Mouse (Mus musculus): ENCODE measurements around the gene Iba57. TPM values are rescaled to one million over a fixed set of nuclear protein-coding genes. Genes with fewer than 3 reads are reported as not detected.

The Iba57 gene
- polyA plus RNA-seq, 1 experiment from 2014 or later: 5.4 TPM

- WGBS: 6% methylated on average over 16 of the region's 16 CpGs
- Histone ChIP-seq H3K27ac (replicated peaks) (peak within 1 kb of the TSS; percentile 85), H3K36me3 (peaks cover 3% of the 10 kb centered on the region; the same call in 1 of the 2 replicates), H3K9me3 (replicated peaks) (no peaks in the 10 kb centered on the region), H3K4me1 (peaks cover 17% of the 10 kb centered on the region), H3K4me3 (peak within 1 kb of the TSS; percentile 76), H3K27me3 (ENCODE audit: low read depth, poor library complexity, severe bottlenecking) (no peaks in the 10 kb centered on the region; the same call in 1 of the 2 replicates)
- no peak for DNase-seq (ENCODE audit: low spot score)
Measured at GRCm38 (mm10) chr11:59192059-59192386, 28.5 kb upstream of the Iba57 start, which contains the start of gene Guk1. TSS of gene Guk1 (minus strand) at chr11:59192212.

- peak overlapping the region; percentile 85 for H3K27ac ChIP-seq (replicated peaks)
- WGBS: under 1% methylated on average over 59 of the region's 59 CpGs
- peak; percentile 88 for DNase-seq (ENCODE audit: low spot score)
- H3K4me1 ChIP-seq: peaks cover 17% of the 10 kb centered on the region
- peak overlapping the region; percentile 76 for H3K4me3 ChIP-seq
- H3K36me3 ChIP-seq: peaks cover 9% of the 10 kb centered on the region; the same call in 1 of the 2 replicates
- no peaks in the 10 kb centered on the region for H3K9me3 ChIP-seq (replicated peaks)
- no peaks in the 10 kb centered on the region; the same call in 1 of the 2 replicates for H3K27me3 ChIP-seq (ENCODE audit: low read depth, poor library complexity, severe bottlenecking)
Measured at GRCm38 (mm10) chr11:59191231-59192058, 27.9 kb upstream of the Iba57 start.

DNA sequence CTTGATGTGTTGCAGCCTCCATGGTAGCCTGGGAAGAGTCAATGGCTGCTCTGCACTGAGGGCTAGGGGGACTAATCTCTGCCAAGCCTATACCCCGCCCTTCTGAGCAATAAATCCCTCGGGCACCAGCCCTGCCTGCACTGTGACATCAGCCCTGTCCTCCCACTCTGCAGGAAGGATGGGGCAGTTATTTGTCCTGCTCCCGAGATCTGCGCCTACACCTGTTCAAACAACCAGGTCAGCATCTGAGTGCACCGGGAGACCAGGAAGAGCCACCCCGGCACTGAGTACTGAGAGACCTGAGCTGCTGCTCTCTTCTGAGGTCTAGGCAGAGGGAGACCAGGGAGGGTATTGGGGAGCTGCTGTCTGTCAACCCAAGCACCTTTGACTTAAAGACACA is 24.2 kb upstream of the Iba57 start:
- no peak for DNase-seq (ENCODE audit: low spot score)
- Histone ChIP-seq H3K4me3 (no peak overlapping the region), H3K4me1 (peaks cover 24% of the 10 kb centered on the region), H3K36me3 (peaks cover 45% of the 10 kb centered on the region), H3K27ac (replicated peaks) (no peak overlapping the region), H3K9me3 (replicated peaks) (no peaks in the 10 kb centered on the region), H3K27me3 (ENCODE audit: low read depth, poor library complexity, severe bottlenecking) (no peaks in the 10 kb centered on the region)
- WGBS: 86% methylated on average over 6 of the region's 6 CpGs

DNA sequence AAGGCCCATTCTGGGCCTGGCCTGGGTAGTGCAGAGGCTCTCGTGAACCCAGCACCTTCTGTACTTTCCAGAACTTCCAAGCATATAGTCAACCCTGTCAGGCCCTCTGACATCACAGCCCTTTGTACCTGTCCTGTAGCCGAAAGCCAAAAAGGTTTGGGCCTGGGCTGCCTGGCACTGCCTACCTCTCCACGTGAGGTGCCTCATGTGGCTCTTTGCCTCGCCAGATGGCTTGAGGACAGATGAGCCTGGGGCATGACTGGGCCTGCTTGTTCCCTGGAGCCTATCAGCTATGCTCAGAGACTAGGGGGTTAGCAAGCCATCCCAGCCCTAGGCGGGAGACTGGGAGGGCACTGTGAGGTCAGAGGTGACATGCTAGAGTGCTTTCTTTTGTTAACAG is 22.0 kb upstream of the Iba57 start:
- WGBS: 85% methylated on average over 5 of the region's 5 CpGs
- no peak overlapping the region for H3K4me3 ChIP-seq
- no peak overlapping the region for H3K27ac ChIP-seq (replicated peaks)
- H3K4me1 ChIP-seq: peaks cover 19% of the 10 kb centered on the region
- DNase-seq (ENCODE audit: low spot score): no peak
- no peaks in the 10 kb centered on the region for H3K9me3 ChIP-seq (replicated peaks)
- H3K27me3 ChIP-seq (ENCODE audit: low read depth, poor library complexity, severe bottlenecking): no peaks in the 10 kb centered on the region
- peaks cover 47% of the 10 kb centered on the region for H3K36me3 ChIP-seq

DNA sequence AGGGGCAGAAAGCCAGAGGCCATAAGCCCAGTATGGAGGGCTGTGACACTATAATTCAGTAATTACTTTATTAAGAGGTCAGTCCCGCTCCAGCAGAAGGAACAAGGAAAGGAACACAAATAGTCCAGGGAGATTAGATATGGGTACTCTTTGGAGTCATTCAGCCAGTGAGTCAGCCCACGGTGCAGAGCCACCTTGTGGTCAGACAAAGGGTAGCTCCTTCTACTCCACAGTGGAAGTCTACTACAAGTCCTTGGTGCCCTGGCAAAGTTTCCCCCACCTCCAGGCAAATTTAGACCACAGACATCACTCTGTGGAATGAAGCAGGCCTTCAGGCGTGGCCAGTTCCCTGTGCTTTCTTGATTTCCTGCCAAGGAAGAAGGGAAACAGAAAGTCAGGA is 20.3 kb upstream of the Iba57 start:
- WGBS: 52% methylated on average over 3 of the region's 3 CpGs
- peaks cover 47% of the 10 kb centered on the region for H3K36me3 ChIP-seq
- peak; percentile 34 for DNase-seq (ENCODE audit: low spot score)

DNA sequence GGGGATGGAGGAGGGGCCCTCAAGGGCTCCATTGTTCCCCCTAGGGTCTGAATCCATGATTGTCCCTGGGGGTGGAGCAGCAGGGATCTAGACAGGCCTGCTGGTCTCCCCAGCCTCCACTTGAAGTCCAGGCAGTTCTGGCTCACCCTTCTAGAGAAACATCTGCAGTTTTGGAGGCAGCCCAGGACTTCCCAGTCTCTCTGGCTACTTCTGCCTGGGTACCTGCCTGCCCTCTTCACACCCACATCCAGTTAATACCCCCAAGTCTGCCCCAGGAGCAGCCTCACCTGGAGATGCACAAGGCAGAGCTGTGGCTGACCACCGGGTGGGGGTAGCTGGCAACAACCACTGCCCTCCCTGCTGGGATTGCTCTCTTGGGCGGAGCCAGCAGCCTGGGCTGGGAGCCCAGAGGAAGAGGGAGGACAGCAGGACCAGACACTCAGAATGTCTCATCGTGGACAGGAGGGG is 19.4 kb upstream of the Iba57 start, which contains the start of gene Gjc2:
TSS of gene Gjc2 (minus strand) at position 350 of the 468 bp plus-strand sequence.
- H3K4me3 ChIP-seq: no peak within 1 kb of the TSS
- H3K27me3 ChIP-seq (ENCODE audit: low read depth, poor library complexity, severe bottlenecking): peaks cover 24% of the 10 kb centered on the region
- H3K4me1 ChIP-seq: peaks cover 10% of the 10 kb centered on the region
- H3K27ac ChIP-seq (replicated peaks): no peak within 1 kb of the TSS
- H3K9me3 ChIP-seq (replicated peaks): no peaks in the 10 kb centered on the region
- WGBS: 46% methylated on average over 3 of the region's 3 CpGs
- no peak for DNase-seq (ENCODE audit: low spot score)
- H3K36me3 ChIP-seq: peaks cover 47% of the 10 kb centered on the region

More for the DNA sequence above, 20.3 kb upstream of the Iba57 start:
- H3K27ac ChIP-seq (replicated peaks): no peak overlapping the region
- peaks cover 10% of the 10 kb centered on the region for H3K4me1 ChIP-seq
- peaks cover 14% of the 10 kb centered on the region for H3K27me3 ChIP-seq (ENCODE audit: low read depth, poor library complexity, severe bottlenecking)
- H3K4me3 ChIP-seq: no peak overlapping the region
- H3K9me3 ChIP-seq (replicated peaks): no peaks in the 10 kb centered on the region

DNA sequence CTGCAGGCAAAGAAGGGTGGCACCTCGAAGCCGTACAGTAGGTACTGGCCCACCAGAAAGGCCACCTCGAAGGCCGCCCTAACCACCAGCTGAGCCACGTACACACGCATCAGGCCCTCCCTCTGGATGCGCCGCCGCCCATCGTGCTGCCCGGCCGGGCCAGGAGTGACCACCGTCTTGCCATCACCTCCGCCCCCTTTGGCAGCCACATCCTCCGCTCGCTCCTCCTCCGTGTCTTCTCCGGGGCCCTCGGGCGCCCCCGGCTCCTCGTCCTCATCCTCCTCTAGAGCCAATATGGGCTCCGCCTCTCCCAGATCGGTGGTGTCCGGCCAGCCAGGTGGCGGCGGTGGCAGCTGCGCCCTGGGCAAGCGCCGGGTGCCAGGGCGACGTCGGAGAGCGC is 13.4 kb upstream of the Iba57 start:
- H3K4me1 ChIP-seq: peaks cover 9% of the 10 kb centered on the region
- no peaks in the 10 kb centered on the region for H3K9me3 ChIP-seq (replicated peaks)
- DNase-seq (ENCODE audit: low spot score): no peak
- no peaks in the 10 kb centered on the region for H3K36me3 ChIP-seq
- 6% methylated on average over 34 of the region's 34 CpGs for WGBS
- no peak overlapping the region for H3K27ac ChIP-seq (replicated peaks)
- peaks cover 62% of the 10 kb centered on the region for H3K27me3 ChIP-seq (ENCODE audit: low read depth, poor library complexity, severe bottlenecking)
- peak overlapping the region; percentile 26; the same call in 1 of the 2 replicates for H3K4me3 ChIP-seq

DNA sequence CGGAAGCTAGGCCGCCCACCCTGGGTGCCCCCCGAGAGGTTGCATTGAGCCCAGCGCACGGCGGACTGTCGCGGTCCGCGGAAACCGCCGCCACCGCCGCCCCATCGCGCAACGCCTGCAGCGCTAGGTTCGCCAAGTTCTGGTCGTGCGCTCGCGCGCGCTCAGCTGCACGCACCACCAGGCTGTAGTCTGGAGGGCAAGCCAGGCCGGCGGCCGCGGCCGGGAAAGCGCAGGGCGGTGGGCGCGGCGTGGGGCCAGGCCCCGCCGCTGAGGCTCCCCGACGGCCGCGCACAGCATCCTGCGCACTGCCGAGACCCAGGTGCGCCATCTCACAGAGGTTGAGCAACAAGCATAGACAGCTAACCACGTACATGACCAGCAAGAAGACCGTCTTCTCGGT is 12.9 kb upstream of the Iba57 start:
- Histone ChIP-seq H3K4me1 (peaks cover 9% of the 10 kb centered on the region), H3K27ac (replicated peaks) (no peak overlapping the region), H3K9me3 (replicated peaks) (no peaks in the 10 kb centered on the region), H3K36me3 (no peaks in the 10 kb centered on the region), H3K27me3 (ENCODE audit: low read depth, poor library complexity, severe bottlenecking) (peaks cover 62% of the 10 kb centered on the region), H3K4me3 (peak overlapping the region; percentile 26)
- no peak for DNase-seq (ENCODE audit: low spot score)
- WGBS: 4% methylated on average over 48 of the region's 48 CpGs

GRCm38 (mm10) chr11:59174189-59174838 is 10.8 kb upstream of the Iba57 start:
- Histone ChIP-seq H3K9me3 (replicated peaks) (no peaks in the 10 kb centered on the region), H3K4me3 (no peak overlapping the region), H3K4me1 (peaks cover 9% of the 10 kb centered on the region), H3K36me3 (no peaks in the 10 kb centered on the region), H3K27ac (replicated peaks) (no peak overlapping the region), H3K27me3 (ENCODE audit: low read depth, poor library complexity, severe bottlenecking) (peaks cover 52% of the 10 kb centered on the region)
- no peak for DNase-seq (ENCODE audit: low spot score)
- WGBS: 65% methylated on average over 6 of the region's 6 CpGs

- Histone ChIP-seq H3K27me3 (ENCODE audit: low read depth, poor library complexity, severe bottlenecking) (peaks cover 15% of the 10 kb centered on the region), H3K36me3 (no peaks in the 10 kb centered on the region), H3K27ac (replicated peaks) (no peak overlapping the region), H3K4me1 (no peaks in the 10 kb centered on the region), H3K4me3 (no peak overlapping the region), H3K9me3 (replicated peaks) (no peaks in the 10 kb centered on the region)
- no peak for DNase-seq (ENCODE audit: low spot score)
- WGBS: 79% methylated on average over 4 of the region's 4 CpGs
Measured at GRCm38 (mm10) chr11:59170549-59170948, 7.0 kb upstream of the Iba57 start.

DNA sequence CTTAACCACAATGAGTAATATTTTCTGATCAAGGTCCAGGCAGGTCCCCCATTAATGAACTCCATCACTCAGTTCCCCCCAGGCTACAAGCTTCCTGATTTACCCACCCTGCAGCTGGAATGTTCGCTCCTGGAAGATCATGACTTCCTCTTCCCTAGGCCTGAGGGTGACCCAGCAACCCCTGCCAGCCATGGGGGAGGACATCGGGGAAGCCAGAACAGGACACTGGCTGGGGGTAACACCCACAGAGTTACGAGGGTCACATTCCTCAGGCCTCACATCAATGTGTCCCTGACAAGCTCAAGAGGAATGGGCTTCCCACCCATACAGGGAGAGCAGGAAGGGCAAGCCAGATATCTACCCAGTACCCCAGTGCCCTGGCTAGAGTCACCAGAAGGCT is 6.3 kb upstream of the Iba57 start:
- H3K4me3 ChIP-seq: no peak overlapping the region
- H3K27ac ChIP-seq (replicated peaks): no peak overlapping the region
- 85% methylated on average over 3 of the region's 3 CpGs for WGBS
- no peaks in the 10 kb centered on the region for H3K36me3 ChIP-seq
- no peaks in the 10 kb centered on the region for H3K9me3 ChIP-seq (replicated peaks)
- DNase-seq (ENCODE audit: low spot score): no peak
- no peaks in the 10 kb centered on the region for H3K4me1 ChIP-seq
- H3K27me3 ChIP-seq (ENCODE audit: low read depth, poor library complexity, severe bottlenecking): peaks cover 7% of the 10 kb centered on the region

DNA sequence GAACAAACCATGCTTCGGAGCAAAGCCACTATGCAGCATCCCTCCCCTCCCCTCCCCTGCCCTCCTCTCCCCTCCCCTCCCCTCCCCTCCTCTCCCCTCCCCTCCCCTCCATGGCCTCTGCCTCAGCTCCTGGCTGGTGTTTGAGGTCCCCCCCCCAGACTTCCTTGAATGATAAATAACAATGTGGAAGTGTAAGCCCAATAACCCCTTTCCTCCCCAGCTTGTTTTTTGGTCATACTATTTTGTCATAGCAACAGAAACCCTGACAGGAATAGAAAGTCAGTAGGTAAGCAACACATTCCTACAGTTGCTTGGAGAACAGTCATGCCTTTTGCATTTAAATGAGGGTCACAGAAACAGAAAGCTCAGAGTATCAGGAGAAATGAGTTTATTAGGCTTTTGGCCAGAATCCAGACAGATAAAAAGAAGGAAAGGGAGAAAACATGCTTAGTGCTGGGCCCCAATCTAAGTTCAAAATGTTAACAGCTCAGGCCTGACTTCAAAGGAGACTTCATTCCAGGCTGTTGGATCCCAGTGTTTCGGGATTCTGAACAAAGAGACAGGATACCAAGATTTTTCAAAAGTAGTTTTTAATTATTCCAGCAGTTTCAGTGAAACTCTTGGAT is 2.2 kb upstream of the Iba57 start:
- H3K4me1 ChIP-seq: peaks cover 21% of the 10 kb centered on the region
- no peak for DNase-seq (ENCODE audit: low spot score)
- WGBS: 63% methylated on average over 2 of the region's 2 CpGs
- no peaks in the 10 kb centered on the region for H3K9me3 ChIP-seq (replicated peaks)
- no peak overlapping the region for H3K27ac ChIP-seq (replicated peaks)
- no peak overlapping the region for H3K4me3 ChIP-seq
- H3K36me3 ChIP-seq: no peaks in the 10 kb centered on the region
- H3K27me3 ChIP-seq (ENCODE audit: low read depth, poor library complexity, severe bottlenecking): no peaks in the 10 kb centered on the region

Data from midbrain, embryonic 10.5 days (tissue).